Mouse (Mus musculus): ENCODE results near the gene Thbd. TPM values are rescaled to one million over a fixed set of nuclear protein-coding genes. Genes with fewer than 3 reads are reported as not detected.

The Thbd gene
- total and polyA plus RNA-seq, 3 experiments = not detected

- Histone ChIP-seq H3K4me3 (ENCODE audit: control insufficient read depth in 1 of 2, insufficient read depth in 1 of 2, low read depth in 2 of 2, low read length in 2 of 2) (no peak overlapping the region), H3K27ac (ENCODE audit: control insufficient read depth, low read depth, low read length) (no peak overlapping the region), H3K9ac (ENCODE audit: control insufficient read depth, low read depth, low read length, poor library complexity, severe bottlenecking) (no peak overlapping the region), H3K36me3 (ENCODE audit: control insufficient read depth in 1 of 2, insufficient read depth in 2 of 2, low read length in 2 of 2) (no peaks in the 10 kb centered on the region), H3K79me2 (ENCODE audit: control insufficient read depth, insufficient read depth, low read length, poor library complexity) (no peaks in the 10 kb centered on the region), H3K4me1 (ENCODE audit: control insufficient read depth in 1 of 2, insufficient read depth in 2 of 2, low read length in 2 of 2) (no peaks in the 10 kb centered on the region), H3K9me3 (replicated peaks; ENCODE audit: insufficient read depth, low read length) (no peaks in the 10 kb centered on the region), H3K27me3 (ENCODE audit: control insufficient read depth in 1 of 2, insufficient read depth in 2 of 2, low read length in 2 of 2) (no peaks in the 10 kb centered on the region)
- DNase-seq (ENCODE audit: low read depth, low spot score) = no peak
- TF ChIP-seq ZC3H11A (IDR thresholded peaks at IDR 0.05; ENCODE audit: low read depth, low read length) (no peak), SMC3 (IDR thresholded peaks at IDR 0.05; ENCODE audit: low read depth, low read length) (no peak), JUND (IDR thresholded peaks at IDR 0.05; ENCODE audit: low read depth, low read length) (no peak), TCF12 (IDR thresholded peaks at IDR 0.05; ENCODE audit: low read depth, low read length) (no peak), CHD1 (IDR thresholded peaks at IDR 0.05; ENCODE audit: low read depth, low read length) (no peak), TBP (IDR thresholded peaks at IDR 0.05; ENCODE audit: low read depth, low read length) (no peak), MYB (IDR thresholded peaks at IDR 0.05; ENCODE audit: low read depth, low read length) (no peak), CTCF (IDR thresholded peaks at IDR 0.05 in 2 of 3, conservative IDR thresholded peaks at IDR 0.05 in 1 of 3; ENCODE audit: control insufficient read depth in 1 of 3, insufficient read depth in 1 of 3, low read depth in 2 of 3, low read length in 3 of 3, poor library complexity in 1 of 3, severe bottlenecking in 1 of 3) (no peak), ZKSCAN1 (IDR thresholded peaks at IDR 0.05; ENCODE audit: low read depth, low read length) (no peak), USF2 (IDR thresholded peaks at IDR 0.05; ENCODE audit: borderline replicate concordance in 1 of 2, insufficient read depth in 1 of 2, low read depth in 1 of 2, low read length in 2 of 2) (no peak), MAZ (IDR thresholded peaks at IDR 0.05; ENCODE audit: low read depth, low read length) (no peak), ELF1 (IDR thresholded peaks at IDR 0.05; ENCODE audit: low read depth, low read length) (no peak), NELFE (IDR thresholded peaks at IDR 0.05; ENCODE audit: low read depth, low read length) (no peak), POLR2A (IDR thresholded peaks at IDR 0.05; ENCODE audit: control insufficient read depth in 1 of 2, insufficient read depth in 1 of 2, low read depth in 1 of 2, low read length in 2 of 2, poor library complexity in 1 of 2) (no peak), MXI1 (IDR thresholded peaks at IDR 0.05; ENCODE audit: low read depth, low read length) (no peak), E2F4 (IDR thresholded peaks at IDR 0.05; ENCODE audit: borderline replicate concordance, low read depth, low read length) (no peak), KAT2A (conservative IDR thresholded peaks at IDR 0.05; ENCODE audit: low read depth, low read length) (no peak)
These were observed 31.8 kb upstream of the Thbd start for GRCm38 (mm10) chr2:148439691-148440276.

GRCm38 (mm10) chr2:148436285-148436684, 28.3 kb upstream of the Thbd start:
- H3K27ac ChIP-seq (ENCODE audit: control insufficient read depth, low read depth, low read length) = no peak overlapping the region
- H3K9ac ChIP-seq (ENCODE audit: control insufficient read depth, low read depth, low read length, poor library complexity, severe bottlenecking) = no peak overlapping the region
- no peaks in the 10 kb centered on the region for H3K27me3 ChIP-seq (ENCODE audit: control insufficient read depth in 1 of 2, insufficient read depth in 2 of 2, low read length in 2 of 2)
- H3K79me2 ChIP-seq (ENCODE audit: control insufficient read depth, insufficient read depth, low read length, poor library complexity) = no peaks in the 10 kb centered on the region
- H3K4me1 ChIP-seq (ENCODE audit: control insufficient read depth in 1 of 2, insufficient read depth in 2 of 2, low read length in 2 of 2) = no peaks in the 10 kb centered on the region
- DNase-seq (ENCODE audit: low read depth, low spot score) = no peak
- no peak overlapping the region for H3K4me3 ChIP-seq (ENCODE audit: control insufficient read depth in 1 of 2, insufficient read depth in 1 of 2, low read depth in 2 of 2, low read length in 2 of 2)
- H3K9me3 ChIP-seq (replicated peaks; ENCODE audit: insufficient read depth, low read length) = no peaks in the 10 kb centered on the region
- no peaks in the 10 kb centered on the region for H3K36me3 ChIP-seq (ENCODE audit: control insufficient read depth in 1 of 2, insufficient read depth in 2 of 2, low read length in 2 of 2)
- TF ChIP-seq MAX (IDR thresholded peaks at IDR 0.05; ENCODE audit: low read length) = no peak
- TF ChIP-seq MYC (IDR thresholded peaks at IDR 0.05; ENCODE audit: low read depth, low read length) = no peak
- TF ChIP-seq ZNF384 (IDR thresholded peaks at IDR 0.05; ENCODE audit: low read depth, low read length) = no peak
- TF ChIP-seq USF2 (IDR thresholded peaks at IDR 0.05; ENCODE audit: borderline replicate concordance in 1 of 2, insufficient read depth in 1 of 2, low read depth in 1 of 2, low read length in 2 of 2) = no peak

Data from MEL (cell line).